In genomic region chr11:103365530-103365929, GRCm38 (mm10) we compare ENCODE assay signal across 24 mouse cellular contexts. TPM values are rescaled to one million over a fixed set of nuclear protein-coding genes. Genes with fewer than 3 reads are reported as not detected.
DNase-seq lines count a peak whose midpoint lies in the region; ATAC-seq and TF ChIP-seq lines count a peak whose summit lies in the region.
"Had no signal": no experiment of that assay in that cellular context is flagged by ENCODE, and none has a peak within 500 bp of the region (broad histone marks: within the 10 kb centered on the region; RNA-seq: fewer than 3 reads in every experiment).

No protein-coding gene starts in this region.

- H3K79me2 ChIP-seq in heart, adult 2 months (replicated peaks; ENCODE audit: control insufficient read depth, insufficient read depth, low read length), result no peaks in the 10 kb centered on the region

- TF ChIP-seq CTCF in heart, adult 2 months (IDR thresholded peaks at IDR 0.05), result no peak
- TF ChIP-seq CTCF in lung, postnatal 0 days (IDR thresholded peaks at IDR 0.05), result no peak

- H3K4me3 ChIP-seq in heart, adult 2 months, result no peak overlapping the region
- no peak overlapping the region for H3K4me3 ChIP-seq in lung, postnatal 0 days (ENCODE audit: low read depth, low read length)
- H3K4me3 ChIP-seq: embryonic facial prominence, embryonic 10.5 days; embryonic facial prominence, embryonic 12.5 days; forebrain, embryonic 13.5 days; forebrain, embryonic 15.5 days had no signal

- WGBS in heart, adult 2 months, result 74% methylated on average over 4 of the region's 4 CpGs
- WGBS in lung, postnatal 0 days, result 72% methylated on average over 4 of the region's 4 CpGs

- no peaks in the 10 kb centered on the region for H3K9me3 ChIP-seq in lung, postnatal 0 days (ENCODE audit: low read length)
- H3K9me3 ChIP-seq: embryonic facial prominence, embryonic 10.5 days; embryonic facial prominence, embryonic 12.5 days; forebrain, embryonic 13.5 days; forebrain, embryonic 15.5 days had no signal

- ATAC-seq in lung, postnatal 0 days, result no peak; the same call in 1 of the 2 replicates
- ATAC-seq: activated CD4-positive, CD25-positive, alpha-beta regulatory T cell, adult 4 months; CD4-positive, CD25-positive, alpha-beta regulatory T cell, adult 4 months; forebrain, embryonic 13.5 days; forebrain, embryonic 15.5 days; forebrain, postnatal 0 days had no signal

- H3K36me3 ChIP-seq in heart, adult 2 months (ENCODE audit: control insufficient read depth, insufficient read depth, low read length), result peaks cover 4% of the 10 kb centered on the region; the same call in 1 of the 2 replicates
- peaks cover 9% of the 10 kb centered on the region; the same call in 1 of the 2 replicates for H3K36me3 ChIP-seq in lung, postnatal 0 days (ENCODE audit: insufficient read depth, low read length)

- TF ChIP-seq POLR2A in heart, adult 2 months (IDR thresholded peaks at IDR 0.05; ENCODE audit: insufficient read depth, low read depth, low read length), result no peak

- H3K9ac ChIP-seq in heart, adult 2 months (ENCODE audit: low read depth, low read length), result no peak overlapping the region
- H3K9ac ChIP-seq in lung, postnatal 0 days (replicated peaks; ENCODE audit: low read depth), result no peak overlapping the region
- H3K9ac ChIP-seq: forebrain, embryonic 13.5 days; forebrain, embryonic 15.5 days; forebrain, postnatal 0 days had no signal

- peak; percentile 89 for DNase-seq in heart, adult 11 months
- no peak for DNase-seq in heart, adult 2 months
- DNase-seq in kidney, postnatal 10 days, result peak; percentile 7
- DNase-seq in kidney, postnatal 14 days, result no peak
- peak; percentile 60 for DNase-seq in lung, postnatal 0 days (ENCODE audit: low spot score)
- no peak for DNase-seq in lung, postnatal 14 days
- DNase-seq in NIH3T3 (ENCODE audit: low read depth), result peak; percentile 24
- no peak for DNase-seq in retina, postnatal 1 day
- DNase-seq: adrenal gland, adult 8-10 months; adrenal gland, postnatal 14 days; adrenal gland, postnatal 36 days; cerebellum, adult 11-12 months; cerebellum, adult 2 months; cerebellum, adult 9-10 months; cerebellum, postnatal 10 days; cerebellum, postnatal 25 days; forebrain, postnatal 0 days had no signal

- no peak overlapping the region for H3K4me2 ChIP-seq in lung, postnatal 0 days (replicated peaks; ENCODE audit: low read depth, low read length)
- H3K4me2 ChIP-seq: embryonic facial prominence, embryonic 12.5 days; forebrain, embryonic 13.5 days; forebrain, embryonic 15.5 days had no signal

- no peaks in the 10 kb centered on the region for H3K27me3 ChIP-seq in heart, adult 2 months (ENCODE audit: control insufficient read depth, insufficient read depth, low read length)
- H3K27me3 ChIP-seq in lung, postnatal 0 days (replicated peaks; ENCODE audit: insufficient read depth, low read length), result no peaks in the 10 kb centered on the region
- H3K27me3 ChIP-seq: CH12.LX had no signal

- intact Hi-C loops in heart, adult 2 months (cut with DNase I), result no loop called here

- peaks cover 13% of the 10 kb centered on the region for H3K4me1 ChIP-seq in heart, adult 2 months (ENCODE audit: control insufficient read depth, insufficient read depth, low read length)
- H3K4me1 ChIP-seq in lung, postnatal 0 days (ENCODE audit: insufficient read depth, low read depth, low read length), result peaks cover 10% of the 10 kb centered on the region

- H3K27ac ChIP-seq in heart, adult 2 months, result no peak overlapping the region
- H3K27ac ChIP-seq in lung, postnatal 0 days (ENCODE audit: low read length), result peak overlapping the region; percentile 94; the same call in 1 of the 2 replicates
- H3K27ac ChIP-seq: embryonic facial prominence, embryonic 10.5 days; embryonic facial prominence, embryonic 12.5 days; forebrain, embryonic 13.5 days; forebrain, embryonic 15.5 days had no signal

- no peak for TF ChIP-seq EP300 in heart, adult 2 months (IDR thresholded peaks at IDR 0.05; ENCODE audit: insufficient read depth, low read depth, low read length)
- TF ChIP-seq EP300 in lung, postnatal 0 days (IDR thresholded peaks at IDR 0.05), result 0 out of 2 replicates have a peak, but pooled peaks have one; percentile 15

RNA-seq across cellular contexts. Expression of gene Arhgap27, which starts 2.0 kb away (rescaled TPM):
- 10 to 100 TPM; 14.1 to 22.9 TPM for total RNA-seq in heart, adult 2 months (2021)
- 15.0 and 18.5 TPM in 2 replicates for polyA plus RNA-seq in heart, adult 2 months (2012; rRNA removed)
- 18.5 and 20.0 TPM in 2 replicates for polyA plus RNA-seq in lung, postnatal 0 days (2015; fragmentation: Nextera tagmentation; extraction: Ambion mirVana)

RNA-seq across cellular contexts. Expression of gene Plekhm1, which starts 47.0 kb away (rescaled TPM):
- total RNA-seq in heart, adult 2 months (2021), result 10 to 100 TPM; 10.6 to 11.9 TPM
- polyA plus RNA-seq in heart, adult 2 months (2012; rRNA removed), result 10.2 and 12.2 TPM in 2 replicates
- polyA plus RNA-seq in lung, postnatal 0 days (2015; fragmentation: Nextera tagmentation; extraction: Ambion mirVana), result 8.1 and 9.4 TPM in 2 replicates

Comparison
In these comparisons a context has a peak if more than half of its experiments do, and no peak if none do; other contexts are left out.
1. DNase-seq: peak in heart, adult 11 months (single experiment), kidney, postnatal 10 days (single experiment), lung, postnatal 0 days (single experiment) and NIH3T3 (single experiment); none in heart, adult 2 months (0 of 2), kidney, postnatal 14 days (single experiment), lung, postnatal 14 days (single experiment) and retina, postnatal 1 day (single experiment).